Mouse (Mus musculus): Measurements from ENCODE around the gene Rasal1.

DNA sequence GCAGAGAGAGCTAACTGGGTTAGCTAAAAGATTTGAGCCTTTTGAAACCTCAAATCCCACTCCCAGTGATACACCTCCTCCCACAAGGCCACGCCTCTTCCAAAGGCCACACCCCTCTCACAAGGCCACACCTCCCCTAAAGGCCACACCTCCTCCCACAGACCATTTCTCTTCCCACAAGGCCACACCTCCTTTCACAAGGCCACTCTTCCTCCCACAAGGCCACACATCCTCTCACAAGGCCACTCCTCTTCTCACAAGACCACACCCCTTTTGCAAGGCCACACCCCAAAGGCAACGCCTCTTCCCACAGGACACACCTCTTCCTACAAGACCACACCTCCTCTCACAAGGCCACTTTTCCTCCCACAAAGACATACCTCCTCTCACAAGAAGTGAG lies 28.9 kb downstream of the Rasal1 start:
- TF ChIP-seq POLR2A (IDR thresholded peaks at IDR 0.05; ENCODE audit: borderline replicate concordance, extremely low read depth, insufficient read depth, insufficient read length, poor library complexity, severe bottlenecking) (no peak), CTCF (IDR thresholded peaks at IDR 0.05; ENCODE audit: borderline replicate concordance, extremely low read depth, insufficient read depth, insufficient read length) (no peak)
